Mouse (Mus musculus) E14TG2a.4 (cell line): ENCODE data around the gene Foxl1.

Source experiments
- H3K27me3 ChIP-seq: 2 replicates; pipeline ENCODE4 v1.6.1; 2014; ENCODE audit warnings: low read length, control low read depth; ENCODE audit not compliant: insufficient read depth
- H3K36me3 ChIP-seq: 2 replicates; pipeline ENCODE4 v1.6.1; 2014; ENCODE audit warnings: low read length, control low read depth; ENCODE audit not compliant: insufficient read depth
- H3K4me1 ChIP-seq: replicated peaks from 2 replicates; pipeline ENCODE4 v1.6.1; 2014; ENCODE audit warnings: low read depth, low read length, control low read depth
- H3K4me3 ChIP-seq: replicated peaks from 2 replicates; pipeline ENCODE4 v1.5.1; 2014; ENCODE audit warnings: mild to moderate bottlenecking, low read length
- H3K9me3 ChIP-seq: 2 replicates; pipeline ENCODE4 v1.6.1; 2014; ENCODE audit warnings: low read length, control low read depth
- CTCF ChIP-seq: conservative IDR thresholded peaks from 2 replicates; pipeline ENCODE4 v1.5.1; 2014; ENCODE audit warnings: low read length
- NANOG ChIP-seq: IDR thresholded peaks from 2 replicates; pipeline ENCODE4 v1.6.1; 2014; ENCODE audit warnings: borderline replicate concordance, low read length, mixed read lengths
- POU5F1 ChIP-seq: IDR thresholded peaks from 2 replicates; pipeline ENCODE4 v1.6.1; 2014; ENCODE audit warnings: low read length, borderline replicate concordance

The Foxl1 gene

GRCm38 (mm10) chr8:121119635-121120455, 7.9 kb upstream of the Foxl1 start:
- Histone ChIP-seq H3K9me3 (peaks cover 9% of the 10 kb centered on the region), H3K27me3 (peaks cover 97% of the 10 kb centered on the region), H3K4me1 (peaks cover 33% of the 10 kb centered on the region), H3K36me3 (no peaks in the 10 kb centered on the region), H3K4me3 (no peak overlapping the region)
- TF ChIP-seq CTCF (no peak), NANOG (no peak), POU5F1 (no peak)

DNA sequence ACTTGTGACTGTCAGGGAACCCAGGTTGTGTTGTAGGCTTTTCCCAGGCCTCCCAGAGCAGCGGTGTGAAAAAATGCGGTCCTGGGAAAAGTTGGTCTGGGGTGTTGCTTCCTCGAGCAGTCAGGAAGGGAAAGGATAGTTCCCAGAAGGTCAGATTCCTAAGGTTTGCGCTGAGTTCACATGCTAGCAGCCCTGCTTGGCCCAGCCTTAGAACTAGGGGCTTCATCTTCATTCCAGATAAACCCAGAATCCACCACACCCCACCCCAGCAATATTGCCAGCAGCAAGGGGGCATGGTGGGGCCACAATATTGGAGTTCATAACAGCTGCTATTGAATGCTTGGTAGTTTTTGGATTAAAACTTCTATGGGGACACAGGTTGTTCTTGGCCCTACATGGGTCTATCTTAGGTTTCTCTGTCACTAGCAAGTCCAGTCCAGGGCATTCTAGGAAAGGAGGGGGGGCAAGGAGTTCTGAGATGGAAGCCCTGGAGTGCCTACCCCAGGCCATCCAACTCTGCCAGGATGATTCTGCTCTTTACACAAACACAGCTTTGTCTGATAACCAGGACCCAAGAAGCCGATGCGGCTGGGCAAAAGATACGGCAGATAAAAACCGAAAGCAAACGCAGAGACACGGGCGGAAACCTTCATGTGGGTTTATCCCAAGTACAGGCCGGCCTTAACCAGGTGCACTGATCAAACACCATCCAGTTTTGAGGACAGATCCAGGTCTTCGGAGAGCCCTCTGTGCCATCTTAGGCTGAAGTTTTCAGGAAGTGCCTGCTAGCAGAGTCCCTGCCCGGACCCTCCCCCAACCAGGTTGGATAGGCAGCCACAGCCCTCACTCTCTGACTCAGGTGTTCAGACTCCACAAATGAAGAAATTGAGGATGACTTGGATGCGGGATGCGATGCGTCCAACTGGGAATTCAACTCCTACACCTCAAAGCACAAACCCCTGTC, 7.0 kb upstream of the Foxl1 start:
- Histone ChIP-seq H3K4me3 (no peak overlapping the region), H3K4me1 (peaks cover 34% of the 10 kb centered on the region), H3K36me3 (no peaks in the 10 kb centered on the region), H3K27me3 (peaks cover 97% of the 10 kb centered on the region), H3K9me3 (peaks cover 9% of the 10 kb centered on the region)
- TF ChIP-seq POU5F1 (no peak), CTCF (no peak), NANOG (no peak)

- H3K4me3 ChIP-seq, result no peak overlapping the region
- H3K9me3 ChIP-seq, result peaks cover 9% of the 10 kb centered on the region
- TF ChIP-seq POU5F1, result no peak
- TF ChIP-seq CTCF, result no peak
- TF ChIP-seq NANOG, result no peak
- peaks cover 99% of the 10 kb centered on the region for H3K27me3 ChIP-seq
- no peaks in the 10 kb centered on the region for H3K36me3 ChIP-seq
- peaks cover 37% of the 10 kb centered on the region for H3K4me1 ChIP-seq
These were observed 6.0 kb upstream of the Foxl1 start for GRCm38 (mm10) chr8:121121704-121122103.

DNA sequence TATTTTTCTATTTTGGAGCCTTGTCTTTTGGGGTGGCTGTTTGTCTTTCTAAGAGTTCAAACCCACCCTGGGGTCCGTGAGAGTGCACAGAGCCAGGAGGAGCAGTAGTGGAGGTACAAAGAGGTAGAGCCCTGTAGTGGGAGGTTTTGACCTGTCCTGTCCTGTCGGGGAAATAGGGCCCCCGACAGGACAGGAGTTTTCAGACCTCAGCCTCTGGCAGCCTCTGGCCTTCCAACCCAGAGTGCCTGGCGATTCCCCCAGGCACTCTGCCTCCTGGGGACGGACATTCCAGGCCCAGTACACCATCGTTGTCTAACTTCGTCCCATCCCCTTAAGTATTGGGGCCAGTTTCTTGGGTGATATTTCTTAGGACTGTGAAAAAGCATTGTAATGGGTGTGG, 5.4 kb upstream of the Foxl1 start:
- no peak overlapping the region for H3K4me3 ChIP-seq
- TF ChIP-seq CTCF (no peak), POU5F1 (no peak), NANOG (no peak)
- H3K36me3 ChIP-seq, result no peaks in the 10 kb centered on the region
- H3K27me3 ChIP-seq, result peaks cover 99% of the 10 kb centered on the region
- H3K4me1 ChIP-seq, result peaks cover 33% of the 10 kb centered on the region
- H3K9me3 ChIP-seq, result peaks cover 9% of the 10 kb centered on the region

- H3K4me3 ChIP-seq, result no peak overlapping the region
- TF ChIP-seq NANOG (no peak), CTCF (no peak), POU5F1 (no peak)
- H3K27me3 ChIP-seq, result peaks cover 99% of the 10 kb centered on the region
- H3K36me3 ChIP-seq, result no peaks in the 10 kb centered on the region
- peaks cover 9% of the 10 kb centered on the region for H3K9me3 ChIP-seq
- peaks cover 30% of the 10 kb centered on the region for H3K4me1 ChIP-seq
These were observed 4.6 kb upstream of the Foxl1 start for GRCm38 (mm10) chr8:121123113-121123512.

DNA sequence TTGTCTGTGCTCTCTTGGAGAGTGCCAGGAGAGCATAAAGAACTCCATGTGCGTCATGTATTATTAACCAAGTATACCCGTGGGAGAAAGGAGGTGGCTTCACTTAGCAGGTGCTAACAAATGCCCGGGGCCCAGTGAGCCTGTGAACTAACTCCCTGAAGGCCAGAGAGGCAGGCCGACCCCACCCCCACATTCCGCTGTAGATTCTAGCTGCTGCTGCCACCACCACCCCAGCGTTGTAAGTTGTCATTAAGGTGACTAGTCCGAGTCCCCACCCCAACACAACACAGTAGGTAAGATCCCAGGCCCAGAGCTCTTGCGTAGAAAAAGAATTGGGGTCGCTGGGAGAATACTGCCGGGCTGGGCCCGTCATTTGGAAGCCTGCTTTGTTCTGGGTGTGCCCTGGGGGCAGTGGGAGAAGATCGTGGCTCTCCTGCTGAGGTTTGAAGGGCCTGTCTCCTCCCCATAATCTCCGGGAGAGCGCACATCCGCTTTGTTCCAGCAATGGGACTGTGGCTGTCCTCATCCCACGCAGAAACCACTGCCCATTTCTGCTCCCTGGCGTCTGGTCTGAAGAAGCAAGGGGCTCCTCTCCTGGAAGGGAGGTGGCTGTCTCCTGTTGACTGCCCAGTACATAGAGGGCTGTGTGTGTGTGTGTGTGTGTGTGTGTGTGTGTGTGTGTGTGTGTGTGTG, 3.0 kb upstream of the Foxl1 start:
- peaks cover 99% of the 10 kb centered on the region for H3K27me3 ChIP-seq
- H3K9me3 ChIP-seq, result peaks cover 9% of the 10 kb centered on the region
- H3K36me3 ChIP-seq, result no peaks in the 10 kb centered on the region
- H3K4me1 ChIP-seq, result peaks cover 37% of the 10 kb centered on the region
- no peak for TF ChIP-seq POU5F1
- H3K4me3 ChIP-seq, result peak overlapping the region; percentile 49

- H3K36me3 ChIP-seq, result no peaks in the 10 kb centered on the region
- peaks cover 37% of the 10 kb centered on the region for H3K4me1 ChIP-seq
- peaks cover 99% of the 10 kb centered on the region for H3K27me3 ChIP-seq
- H3K9me3 ChIP-seq, result peaks cover 9% of the 10 kb centered on the region
- H3K4me3 ChIP-seq, result peak overlapping the region; percentile 70
- TF ChIP-seq CTCF, result no peak
- no peak for TF ChIP-seq NANOG
- TF ChIP-seq POU5F1, result no peak
These were observed 2.3 kb upstream of the Foxl1 start for GRCm38 (mm10) chr8:121125311-121125876.

DNA sequence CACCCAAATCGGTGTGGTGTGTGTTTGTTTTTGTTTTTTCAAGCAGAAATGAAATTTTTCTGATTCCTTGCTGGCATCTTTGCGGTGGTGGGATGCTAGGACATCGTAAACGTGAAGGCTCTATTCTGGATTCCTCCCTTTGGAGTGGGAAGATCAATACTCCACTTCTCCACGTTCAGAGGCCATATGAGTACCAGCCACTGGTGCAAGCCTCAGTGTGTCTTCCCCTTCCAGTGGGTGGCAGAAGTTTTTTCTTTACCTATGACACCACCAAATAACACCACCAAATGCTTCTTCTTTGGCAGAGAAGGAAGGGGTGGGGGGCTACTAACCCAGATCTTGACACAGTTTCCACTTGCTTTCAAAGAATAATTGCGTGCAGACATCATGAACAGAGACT, 1.5 kb upstream of the Foxl1 start:
- Histone ChIP-seq H3K4me3 (peak overlapping the region; percentile 70), H3K36me3 (no peaks in the 10 kb centered on the region), H3K4me1 (peaks cover 37% of the 10 kb centered on the region), H3K9me3 (peaks cover 9% of the 10 kb centered on the region), H3K27me3 (peaks cover 99% of the 10 kb centered on the region)
- TF ChIP-seq CTCF (no peak), POU5F1 (no peak), NANOG (no peak)
